Mouse (Mus musculus): ENCODE measurements around the gene Ctsj.
"Not testable (repeated sequence)": the region's sequence is repeated elsewhere in the genome, so short reads cannot be mapped to it uniquely, and the experiment has no call there.

Ctsj gene

DNA sequence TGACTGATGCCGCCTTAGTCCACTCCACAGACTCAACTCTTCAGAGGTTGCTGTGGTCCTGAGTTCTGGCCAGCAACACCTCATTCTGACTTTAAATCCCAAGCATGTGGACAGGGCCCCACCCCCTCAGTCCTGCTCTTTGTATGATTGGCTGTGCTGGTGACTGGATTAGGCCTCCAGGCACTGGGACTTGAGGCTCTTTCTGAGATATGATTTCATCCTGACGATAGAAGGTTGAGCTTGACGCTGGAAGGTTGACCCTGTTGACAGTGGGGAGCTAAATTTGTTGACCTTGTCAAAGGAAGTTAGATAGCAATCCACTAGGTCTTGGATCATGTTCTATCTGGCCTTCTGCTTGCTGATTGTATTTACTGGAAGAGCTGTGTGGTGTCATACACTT is at the start of gene Ctsj:
Gene Ctsj, minus strand, starts transcription at position 101 of the 400 bp plus-strand sequence.
- DNase-seq (ENCODE audit: low read depth, low spot score), result no peak

DNA sequence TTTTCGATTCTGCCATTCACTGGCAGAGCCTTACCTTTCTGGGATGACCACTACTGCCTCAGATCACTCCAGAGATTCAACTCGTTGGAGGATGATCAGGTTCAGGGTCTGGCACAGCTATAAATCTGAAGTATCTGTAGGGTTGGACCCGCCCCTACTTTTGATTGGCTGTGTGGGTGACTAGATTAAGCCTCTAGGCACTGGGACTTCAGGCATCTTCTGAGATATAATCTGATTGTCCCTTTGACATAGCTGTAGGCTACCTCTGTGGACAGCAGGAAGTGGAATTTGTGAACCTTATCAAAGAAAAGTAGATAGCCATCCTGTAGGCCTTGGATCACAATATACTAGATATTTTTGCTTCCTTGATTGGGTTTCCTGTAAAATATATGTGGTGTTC is 34.8 kb upstream of the Ctsj start, which contains the start of gene Ctsq:
Gene Ctsq, minus strand, starts transcription at position 101 of the 400 bp plus-strand sequence.
- no peak for DNase-seq (ENCODE audit: low read depth, low spot score)

DNA sequence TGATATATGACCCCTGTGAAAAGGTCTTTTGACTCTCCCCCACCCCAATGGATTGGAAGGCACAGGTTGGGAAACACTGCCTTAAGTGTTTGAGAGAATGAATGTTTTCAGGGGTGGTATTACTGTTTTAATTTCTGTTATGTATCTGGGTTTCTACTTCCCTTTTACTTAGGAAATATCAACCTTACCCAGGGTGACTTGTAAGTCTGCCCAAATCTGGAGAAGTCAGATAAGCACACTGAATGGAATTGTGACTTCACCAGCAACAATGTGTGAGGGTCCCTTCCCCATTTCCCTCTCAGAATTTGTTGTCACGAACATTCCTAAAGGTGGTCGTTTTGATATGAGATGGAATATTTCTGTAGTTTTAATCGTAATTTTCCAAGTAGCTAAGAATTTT is 17.0 kb upstream of the Ctsj start:
- no peak for DNase-seq (ENCODE audit: low read depth, low spot score)

DNA sequence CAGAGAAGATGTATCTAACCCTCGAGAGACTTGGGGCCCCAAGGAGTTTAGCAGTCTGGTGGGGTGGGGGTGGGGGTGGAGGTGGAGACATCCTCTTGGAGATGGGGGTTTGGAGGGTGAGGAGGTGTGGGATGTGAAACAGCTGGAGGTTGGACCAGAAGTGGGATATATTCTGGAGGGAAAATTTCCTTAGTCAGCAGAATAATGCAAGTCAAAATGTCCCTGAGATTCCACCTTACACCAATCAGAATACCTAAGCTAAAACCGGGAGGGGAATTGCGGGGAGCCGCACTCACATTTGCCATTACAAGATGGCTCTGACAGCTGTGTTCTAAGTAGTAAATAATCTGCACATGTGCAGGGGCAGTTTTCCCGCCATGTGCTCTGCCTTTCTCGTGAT is 16.1 kb upstream of the Ctsj start:
- no peak for DNase-seq (ENCODE audit: low read depth, low spot score)

GRCm38 (mm10) chr13:61010171-61010570 is 4.4 kb upstream of the Ctsj start:
- no peak for DNase-seq (ENCODE audit: low read depth, low spot score)

DNA sequence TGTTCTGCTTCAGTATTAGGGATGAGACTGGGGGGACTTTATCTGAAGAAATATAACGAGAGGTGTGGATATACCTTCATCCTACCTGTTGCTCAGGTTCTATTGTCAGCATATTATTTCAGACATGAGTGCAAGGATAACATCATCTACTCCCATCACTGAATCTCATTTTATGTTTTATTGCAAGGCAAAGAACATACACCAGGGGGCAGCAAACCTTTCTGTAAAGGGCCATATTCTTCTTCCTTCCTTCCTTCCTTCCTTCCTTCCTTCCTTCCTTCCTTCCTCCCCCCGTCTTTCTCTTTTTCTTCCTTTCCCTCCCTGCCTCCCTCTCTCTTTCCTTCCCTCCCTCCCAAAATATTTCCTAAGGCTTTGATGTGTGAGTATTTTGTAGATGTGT is 8.2 kb downstream of the Ctsj start:
- no peak for DNase-seq (ENCODE audit: low read depth, low spot score)

DNA sequence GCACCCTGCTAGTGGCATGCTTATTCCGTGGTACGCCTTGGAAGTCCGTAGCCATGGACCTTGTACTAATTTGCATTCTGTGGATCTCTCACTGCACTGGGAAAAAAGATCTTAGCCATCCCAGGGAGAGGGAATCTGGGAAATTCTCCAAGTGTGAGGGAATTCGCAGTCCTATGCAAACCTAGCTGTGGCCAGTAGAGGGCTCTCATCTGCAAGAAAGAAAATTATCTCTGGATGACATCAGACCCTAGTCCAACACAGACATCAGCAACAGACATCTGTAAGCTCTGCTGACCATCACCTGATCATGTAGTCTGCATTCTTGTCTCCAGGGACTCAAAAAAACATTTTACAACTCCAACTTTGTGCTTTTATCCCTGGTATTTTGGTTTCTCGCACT is 18.8 kb downstream of the Ctsj start:
- not testable (repeated sequence) for DNase-seq (ENCODE audit: low read depth, low spot score)

DNA sequence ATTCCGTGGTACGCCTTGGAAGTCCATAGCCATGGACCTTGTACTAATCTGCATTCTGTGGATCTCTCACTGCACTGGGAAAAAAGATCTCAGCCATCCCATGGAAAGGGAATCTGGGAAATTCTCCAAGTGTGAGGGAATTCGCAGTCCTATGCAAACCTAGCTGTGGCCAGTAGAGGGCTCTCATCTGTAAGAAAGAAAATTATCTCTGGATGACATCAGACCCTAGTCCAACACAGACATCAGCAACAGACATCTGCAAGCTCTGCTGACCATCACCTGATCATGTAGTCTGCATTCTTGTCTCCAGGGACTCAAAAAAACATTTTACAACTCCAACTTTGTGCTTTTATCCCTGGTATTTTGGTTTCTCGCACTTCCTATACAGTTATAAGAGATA is 33.4 kb downstream of the Ctsj start:
- not testable (repeated sequence) for DNase-seq (ENCODE audit: low read depth, low spot score)

GRCm38 (mm10) chr13:60963985-60964384 is 41.8 kb downstream of the Ctsj start:
- DNase-seq (ENCODE audit: low read depth, low spot score), result not testable (repeated sequence)

DNA sequence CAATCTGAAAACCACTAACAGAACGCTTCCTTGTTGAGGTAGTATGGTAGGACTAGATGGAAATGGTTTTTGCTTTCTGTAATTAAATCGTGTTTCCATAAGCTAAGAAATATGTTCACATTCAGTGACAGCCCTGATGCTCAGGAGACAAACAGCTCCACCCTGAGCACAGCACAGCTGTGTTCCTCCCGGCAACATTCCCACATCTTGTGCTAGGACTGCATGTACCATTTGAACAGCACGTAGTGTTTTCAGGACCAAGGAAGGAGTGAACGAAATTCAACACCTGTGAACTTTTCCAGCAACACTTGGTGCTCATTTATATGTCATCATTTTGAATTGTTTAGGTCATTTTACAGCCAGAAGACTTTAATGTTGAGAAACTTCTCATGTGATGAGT is 44.1 kb downstream of the Ctsj start:
- no peak for DNase-seq (ENCODE audit: low read depth, low spot score)

All from A20 (cell line).